Mouse (Mus musculus): Measurements from ENCODE around the gene Arhgef26.

DNA sequence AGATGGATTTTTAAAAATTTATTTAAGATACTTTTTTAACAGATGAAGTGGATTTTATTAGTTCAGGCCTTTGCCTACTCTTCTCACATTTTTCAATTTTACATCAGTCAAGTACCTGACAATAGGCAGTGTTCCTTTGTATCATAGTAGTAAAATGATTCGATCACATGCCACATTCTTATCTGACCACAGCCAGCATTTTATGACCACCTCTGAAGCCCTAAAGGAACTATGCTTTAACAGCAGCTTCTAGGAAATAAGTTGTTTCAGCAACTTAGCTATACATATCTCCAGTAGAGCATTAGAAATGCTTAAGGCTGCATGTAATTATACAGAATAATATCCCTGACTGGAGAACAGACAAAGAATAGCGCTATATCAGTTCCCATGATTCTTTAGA is 146.2 kb downstream of the Arhgef26 start:
- no peak for TF ChIP-seq CTCF (IDR thresholded peaks at IDR 0.05; ENCODE audit: low read depth, low read length)
- no peak for TF ChIP-seq POLR2A (IDR thresholded peaks at IDR 0.05; ENCODE audit: borderline replicate concordance, low read depth, low read length)

All from bone marrow macrophage, adult 2 months (primary cell).